In genomic region chr16:62981821-62982220, GRCm38 (mm10) we compare ENCODE assay signal across 18 mouse cellular contexts.
"Had no signal": no experiment of that assay in that cellular context is flagged by ENCODE, and none has a peak within 500 bp of the region (broad histone marks: within the 10 kb centered on the region; RNA-seq: fewer than 3 reads in every experiment).

No protein-coding gene starts in this region.

- H3K4me3 ChIP-seq: limb, embryonic 13.5 days; liver, embryonic 13.5 days; midbrain, embryonic 12.5 days; midbrain, embryonic 15.5 days; myocyte; neural tube, embryonic 13.5 days; stomach, embryonic 15.5 days had no signal

- H3K4me1 ChIP-seq: limb, embryonic 13.5 days; liver, embryonic 13.5 days; midbrain, embryonic 12.5 days; midbrain, embryonic 15.5 days; neural tube, embryonic 13.5 days; stomach, embryonic 15.5 days had no signal

- ATAC-seq: midbrain, embryonic 15.5 days had no signal

- H3K27me3 ChIP-seq: limb, embryonic 13.5 days; liver, embryonic 13.5 days; midbrain, embryonic 12.5 days; midbrain, embryonic 15.5 days; neural tube, embryonic 13.5 days; stomach, embryonic 15.5 days had no signal

- DNase-seq: kidney, adult 9 months; kidney, postnatal 36 days; layer of hippocampus, postnatal 36 days; left cerebral cortex, postnatal 4 days; liver, embryonic 13.5 days; lung, adult 2 months; lung, postnatal 14 days; lung, postnatal 4 days; retina, postnatal 1 day; right cerebral cortex, postnatal 25 days; spleen, adult 18-20 months; thymus, postnatal 25 days had no signal

- H3K4me2 ChIP-seq: limb, embryonic 13.5 days; liver, embryonic 13.5 days; midbrain, embryonic 12.5 days; midbrain, embryonic 15.5 days; neural tube, embryonic 13.5 days; stomach, embryonic 15.5 days had no signal

- H3K9ac ChIP-seq: limb, embryonic 13.5 days; liver, embryonic 13.5 days; midbrain, embryonic 12.5 days; midbrain, embryonic 15.5 days; neural tube, embryonic 13.5 days; stomach, embryonic 15.5 days had no signal

- H3K36me3 ChIP-seq: limb, embryonic 13.5 days; liver, embryonic 13.5 days; midbrain, embryonic 12.5 days; midbrain, embryonic 15.5 days; neural tube, embryonic 13.5 days; stomach, embryonic 15.5 days had no signal

- H3K9me3 ChIP-seq: limb, embryonic 13.5 days; liver, embryonic 13.5 days; midbrain, embryonic 12.5 days; midbrain, embryonic 15.5 days; neural tube, embryonic 13.5 days; stomach, embryonic 15.5 days had no signal

- H3K27ac ChIP-seq: limb, embryonic 13.5 days; liver, embryonic 13.5 days; midbrain, embryonic 12.5 days; midbrain, embryonic 15.5 days; neural tube, embryonic 13.5 days; stomach, embryonic 15.5 days had no signal
